Mouse (Mus musculus) heart, embryonic 12.5 days (tissue): Measurements from ENCODE around the gene Snx29. TPM values are rescaled to one million over a fixed set of nuclear protein-coding genes. Genes with fewer than 3 reads are reported as not detected.
A peak's percentile ranks its signal among the peaks of the same experiment; 100 is the strongest.

Experiments
- ATAC-seq: fragments of 200-750 bp; cut with Nextera tagmentation; 2 replicates; pipeline ENCODE4 v1.8.0; 2017; ENCODE audit warnings: moderate TSS enrichment, moderate library complexity; ENCODE audit not compliant: insufficient number of reproducible peaks, low FRiP score
- H3K27ac ChIP-seq: fragments of 300-500 bp; sonication (generic); 2 replicates; pipeline ENCODE4 v1.5.1; 2016; ENCODE audit warnings: mild to moderate bottlenecking, moderate library complexity; ENCODE audit not compliant: poor library complexity, severe bottlenecking
- H3K27me3 ChIP-seq: fragments of 300-500 bp; sonication (generic); replicated peaks from 2 replicates; pipeline ENCODE4 v1.6.1; 2016; ENCODE audit warnings: mild to moderate bottlenecking, moderate library complexity
- H3K36me3 ChIP-seq: fragments of 300-500 bp; sonication (generic); 2 replicates; pipeline ENCODE4 v1.6.1; 2016; ENCODE audit warnings: mild to moderate bottlenecking, moderate library complexity
- H3K4me1 ChIP-seq: fragments of 300-500 bp; sonication (generic); replicated peaks from 2 replicates; pipeline ENCODE4 v1.6.1; 2016; ENCODE audit warnings: mild to moderate bottlenecking
- H3K4me2 ChIP-seq: fragments of 300-500 bp; sonication (generic); 2 replicates; pipeline ENCODE4 v1.6.1; 2016; ENCODE audit warnings: mild to moderate bottlenecking, moderate library complexity
- H3K4me3 ChIP-seq: fragments of 300-500 bp; sonication (generic); 2 replicates; pipeline ENCODE4 v1.5.1; 2016; ENCODE audit warnings: mild to moderate bottlenecking
- H3K9ac ChIP-seq: fragments of 300-500 bp; sonication (generic); 2 replicates; pipeline ENCODE4 v1.6.1; 2016; ENCODE audit warnings: mild to moderate bottlenecking, moderate library complexity
- H3K9me3 ChIP-seq: fragments of 300-500 bp; sonication (generic); replicated peaks from 2 replicates; pipeline ENCODE4 v1.6.1; 2016; ENCODE audit warnings: mild to moderate bottlenecking, moderate library complexity
- WGBS: fragments of 180-500 bp; shearing (Covaris S2); methylation state at CpG from one replicate; pipeline ENCODE4 v1.1.7; 2016; 5-methylcytosine and 5-hydroxymethylcytosine counted together
- polyA plus RNA-seq: library from polyadenylated mRNA; unstranded; fragments of >200 nt; fragmentation: Nextera tagmentation; extraction: Ambion mirVana; gene quantifications from 2 replicates; pipeline ENCODE4 v1.2.1, GENCODE M21; 2016

The Snx29 gene
- polyA plus RNA-seq, 1 experiment from 2014 or later, result 6.7 TPM

- Histone ChIP-seq H3K27me3 (no peaks in the 10 kb centered on the region), H3K4me3 (no peak within 1 kb of the TSS), H3K4me1 (no peaks in the 10 kb centered on the region; the same call in 1 of the 2 replicates), H3K36me3 (no peaks in the 10 kb centered on the region), H3K9me3 (no peaks in the 10 kb centered on the region), H3K4me2 (no peak within 1 kb of the TSS), H3K9ac (no peak within 1 kb of the TSS), H3K27ac (no peak within 1 kb of the TSS)
- ATAC-seq, result no peak
- WGBS, result 63% methylated on average over 7 of the region's 7 CpGs
These were observed 9.2 kb upstream of the Snx29 start, which contains the start of gene Tnfrsf17 for GRCm38 (mm10) chr16:11313512-11313911. TSS of gene Tnfrsf17 (plus strand) at chr16:11313812.

DNA sequence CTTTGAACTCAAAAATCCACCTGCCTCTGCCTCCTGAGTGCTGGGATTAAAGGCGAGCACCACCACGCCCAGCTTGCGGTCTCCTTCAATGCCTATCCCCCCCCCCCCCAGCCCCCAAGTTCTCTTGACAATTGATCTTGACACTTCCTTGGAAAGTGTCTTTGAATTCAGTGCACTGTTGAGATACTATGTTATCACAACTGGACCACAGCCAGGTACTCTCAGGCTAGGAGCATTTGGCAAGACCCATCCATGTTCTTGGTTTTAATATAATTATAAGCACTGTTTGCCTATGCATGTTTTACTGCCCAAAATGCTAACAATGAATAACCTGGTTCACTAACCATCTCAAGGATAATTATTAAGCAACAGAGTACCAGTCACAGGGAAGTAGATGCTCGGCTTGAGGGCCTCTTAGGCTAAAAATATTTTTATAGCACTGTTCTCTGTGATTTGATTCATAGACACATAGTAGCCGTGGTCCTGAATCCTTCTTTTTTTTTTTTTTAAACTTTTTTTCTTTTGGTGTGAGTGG is 6.9 kb upstream of the Snx29 start:
- H3K27ac ChIP-seq, result no peak overlapping the region
- H3K9me3 ChIP-seq, result no peaks in the 10 kb centered on the region
- no peak overlapping the region for H3K4me3 ChIP-seq
- H3K4me2 ChIP-seq, result no peak overlapping the region
- no peaks in the 10 kb centered on the region for H3K27me3 ChIP-seq
- WGBS, result 57% methylated on average over 5 of the region's 5 CpGs
- ATAC-seq, result no peak
- no peaks in the 10 kb centered on the region for H3K36me3 ChIP-seq
- no peaks in the 10 kb centered on the region for H3K4me1 ChIP-seq
- no peak overlapping the region for H3K9ac ChIP-seq

- no peak overlapping the region for H3K27ac ChIP-seq
- H3K4me1 ChIP-seq, result no peaks in the 10 kb centered on the region
- 65% methylated on average over 5 of the region's 5 CpGs for WGBS
These were observed 6.0 kb upstream of the Snx29 start for GRCm38 (mm10) chr16:11316748-11317147.

DNA sequence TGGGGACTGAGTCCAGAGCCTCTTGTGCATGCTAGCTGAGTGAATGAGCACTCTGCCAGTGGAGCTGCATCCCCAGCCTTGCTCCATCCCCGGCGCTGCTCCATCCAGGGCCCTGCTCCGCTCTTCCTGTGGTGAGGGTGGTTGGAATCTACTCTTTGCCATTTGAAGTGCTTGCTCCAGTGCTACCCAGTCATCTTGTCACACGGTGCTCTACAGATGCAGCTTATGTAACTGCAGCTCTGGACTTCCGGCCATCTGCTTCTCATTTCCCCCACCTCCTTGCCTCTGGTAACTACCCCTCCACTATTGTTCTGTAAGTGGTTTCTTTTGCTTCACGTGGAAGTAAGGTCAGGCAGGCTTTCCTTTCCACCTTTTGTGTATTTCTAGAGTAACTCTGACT is 5.4 kb upstream of the Snx29 start:
- ATAC-seq, result no peak
- H3K9ac ChIP-seq, result no peak overlapping the region
- no peaks in the 10 kb centered on the region for H3K4me1 ChIP-seq
- WGBS, result 70% methylated on average over 6 of the region's 6 CpGs
- no peaks in the 10 kb centered on the region for H3K9me3 ChIP-seq
- H3K36me3 ChIP-seq, result no peaks in the 10 kb centered on the region
- H3K4me2 ChIP-seq, result no peak overlapping the region
- no peak overlapping the region for H3K27ac ChIP-seq
- no peak overlapping the region for H3K4me3 ChIP-seq
- no peaks in the 10 kb centered on the region for H3K27me3 ChIP-seq

More at GRCm38 (mm10) chr16:11316748-11317147, 6.0 kb upstream of the Snx29 start:
- Histone ChIP-seq H3K4me2 (no peak overlapping the region), H3K9ac (no peak overlapping the region), H3K4me3 (no peak overlapping the region), H3K9me3 (no peaks in the 10 kb centered on the region), H3K27me3 (no peaks in the 10 kb centered on the region), H3K36me3 (no peaks in the 10 kb centered on the region)
- no peak for ATAC-seq

- Histone ChIP-seq H3K27ac (peak overlapping the region; percentile 71), H3K4me1 (peaks cover 6% of the 10 kb centered on the region; the same call in 1 of the 2 replicates), H3K4me3 (peak overlapping the region; percentile 90), H3K27me3 (no peaks in the 10 kb centered on the region), H3K36me3 (no peaks in the 10 kb centered on the region), H3K9me3 (no peaks in the 10 kb centered on the region), H3K4me2 (peak overlapping the region; percentile 90), H3K9ac (peak overlapping the region; percentile 91)
- 6% methylated on average over 17 of the region's 17 CpGs for WGBS
- ATAC-seq, result peak; percentile 52; the same call in 1 of the 2 replicates
These were observed 780 bp downstream of the Snx29 start for GRCm38 (mm10) chr16:11323324-11324051.

- no peaks in the 10 kb centered on the region for H3K36me3 ChIP-seq
- H3K9me3 ChIP-seq, result no peaks in the 10 kb centered on the region
- no peak overlapping the region for H3K4me3 ChIP-seq
- H3K9ac ChIP-seq, result no peak overlapping the region
- no peaks in the 10 kb centered on the region for H3K27me3 ChIP-seq
- no peak for ATAC-seq
- no peak overlapping the region for H3K27ac ChIP-seq
- no peak overlapping the region for H3K4me2 ChIP-seq
- peaks cover 8% of the 10 kb centered on the region for H3K4me1 ChIP-seq
- WGBS, result 65% methylated on average over 3 of the region's 3 CpGs
These were observed 7.5 kb downstream of the Snx29 start for GRCm38 (mm10) chr16:11330081-11330800.

DNA sequence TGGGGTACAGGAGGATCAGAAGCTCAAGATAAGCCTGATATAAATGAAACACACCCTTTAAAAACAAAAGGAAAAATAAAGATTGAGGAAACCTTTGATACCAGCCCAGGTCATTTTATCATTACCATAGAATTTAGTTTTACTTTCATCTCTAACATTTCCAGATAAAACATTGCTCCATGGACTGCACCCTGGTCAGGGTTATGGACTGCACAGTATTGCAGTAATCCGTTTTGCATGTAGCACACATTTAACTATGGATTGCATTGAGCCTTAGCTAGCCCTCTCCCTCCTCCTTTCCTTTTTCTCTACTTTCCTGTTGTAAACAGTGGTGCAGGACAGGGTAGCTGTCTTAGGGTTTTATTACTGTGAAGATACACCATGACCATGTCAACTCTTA is 8.3 kb downstream of the Snx29 start:
- H3K9me3 ChIP-seq, result no peaks in the 10 kb centered on the region
- peaks cover 8% of the 10 kb centered on the region for H3K4me1 ChIP-seq
- no peaks in the 10 kb centered on the region for H3K36me3 ChIP-seq
- ATAC-seq, result no peak
- no peak overlapping the region for H3K9ac ChIP-seq
- H3K27ac ChIP-seq, result no peak overlapping the region
- no peak overlapping the region for H3K4me3 ChIP-seq
- H3K4me2 ChIP-seq, result no peak overlapping the region
- 87% methylated on average over 1 of the region's 1 CpGs for WGBS
- no peaks in the 10 kb centered on the region for H3K27me3 ChIP-seq

- Histone ChIP-seq H3K4me3 (no peak overlapping the region), H3K9ac (no peak overlapping the region), H3K27me3 (no peaks in the 10 kb centered on the region), H3K4me2 (no peak overlapping the region), H3K9me3 (no peaks in the 10 kb centered on the region), H3K27ac (no peak overlapping the region), H3K36me3 (no peaks in the 10 kb centered on the region), H3K4me1 (peaks cover 9% of the 10 kb centered on the region)
- ATAC-seq, result peak; percentile 29; the same call in 1 of the 2 replicates
- WGBS, result 36% methylated on average over 4 of the region's 4 CpGs
These were observed 20.6 kb downstream of the Snx29 start for GRCm38 (mm10) chr16:11343292-11343815.

DNA sequence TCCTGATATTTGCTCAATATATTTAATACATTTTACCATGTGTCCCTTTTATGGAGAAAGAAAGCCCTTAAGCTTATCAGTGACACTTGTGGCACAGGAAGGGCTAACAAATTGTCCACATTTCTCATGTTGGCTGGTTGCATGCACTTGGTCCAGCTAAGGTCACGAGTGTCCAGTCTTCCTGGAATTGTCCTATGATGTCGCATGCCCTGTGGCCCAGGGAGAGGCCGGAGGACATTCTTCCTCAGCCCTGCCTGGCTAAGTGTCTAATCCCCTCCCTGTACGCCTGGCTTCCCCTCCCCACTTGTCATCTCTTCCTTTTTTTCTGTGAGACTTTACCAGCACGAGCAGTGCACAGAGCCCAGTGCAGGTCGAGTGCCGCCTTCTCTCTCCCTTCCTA is 29.2 kb downstream of the Snx29 start:
- Histone ChIP-seq H3K27ac (no peak overlapping the region), H3K9me3 (no peaks in the 10 kb centered on the region), H3K36me3 (peaks cover 9% of the 10 kb centered on the region; the same call in 1 of the 2 replicates), H3K27me3 (no peaks in the 10 kb centered on the region), H3K4me3 (no peak overlapping the region), H3K4me1 (peaks cover 9% of the 10 kb centered on the region), H3K4me2 (no peak overlapping the region), H3K9ac (no peak overlapping the region)
- 19% methylated on average over 7 of the region's 7 CpGs for WGBS
- ATAC-seq, result no peak

- no peak overlapping the region for H3K27ac ChIP-seq
- ATAC-seq, result no peak
These were observed 36.5 kb downstream of the Snx29 start for GRCm38 (mm10) chr16:11359173-11359572.

GRCm38 (mm10) chr16:11359919-11360318 is 37.2 kb downstream of the Snx29 start:
- Histone ChIP-seq H3K4me3 (no peak overlapping the region), H3K36me3 (no peaks in the 10 kb centered on the region), H3K4me2 (no peak overlapping the region), H3K9me3 (0 out of 2 replicates have a peak, but pooled peaks cover 2% of the 10 kb centered on the region), H3K27me3 (no peaks in the 10 kb centered on the region), H3K9ac (no peak overlapping the region), H3K27ac (no peak overlapping the region), H3K4me1 (no peaks in the 10 kb centered on the region)
- no peak for ATAC-seq
- 47% methylated on average over 10 of the region's 10 CpGs for WGBS

More at GRCm38 (mm10) chr16:11359173-11359572, 36.5 kb downstream of the Snx29 start:
- 67% methylated on average over 5 of the region's 5 CpGs for WGBS
- H3K4me2 ChIP-seq, result no peak overlapping the region
- H3K27me3 ChIP-seq, result no peaks in the 10 kb centered on the region
- no peak overlapping the region for H3K9ac ChIP-seq
- no peaks in the 10 kb centered on the region; the same call in 1 of the 2 replicates for H3K4me1 ChIP-seq
- H3K36me3 ChIP-seq, result 0 out of 2 replicates have a peak, but pooled peaks cover 5% of the 10 kb centered on the region
- H3K4me3 ChIP-seq, result no peak overlapping the region
- 0 out of 2 replicates have a peak, but pooled peaks cover 2% of the 10 kb centered on the region for H3K9me3 ChIP-seq
